Mouse (Mus musculus) midbrain, embryonic 11.5 days (tissue): ENCODE measurements at regions not wholly inside any gene's neighbourhood (a gene's known extent, or its start where the extent isn't known, plus 50 kb on each side); places are given as distances from the start of the nearest gene placed in this dataset.
"Not testable (repeated sequence)": the region's sequence is repeated elsewhere in the genome, so short reads cannot be mapped to it uniquely, and the experiment has no call there.

Experiments used
- ATAC-seq: fragments of 200-750 bp; cut with Nextera tagmentation; 2 replicates; pipeline ENCODE4 v1.8.0; 2017; ENCODE audit warnings: moderate TSS enrichment, moderate library complexity; ENCODE audit not compliant: low FRiP score
- DNase-seq: peaks from one replicate; pipeline ENCODE4 v3.0.0; 2015; ENCODE audit warnings: low spot score; ENCODE audit errors: missing footprints
- H3K27ac ChIP-seq: fragments of 300-500 bp; sonication (generic); 2 replicates; pipeline ENCODE4 v1.5.1; 2014; ENCODE audit warnings: low read depth, low read length
- H3K27me3 ChIP-seq: fragments of 300-500 bp; sonication (generic); 2 replicates; pipeline ENCODE4 v1.6.1; 2014; ENCODE audit warnings: mild to moderate bottlenecking, low read length, moderate library complexity, mixed read lengths; ENCODE audit not compliant: control insufficient read depth, insufficient read depth
- H3K36me3 ChIP-seq: fragments of 300-500 bp; sonication (generic); 2 replicates; pipeline ENCODE4 v1.6.1; 2014; ENCODE audit warnings: mild to moderate bottlenecking, low read length, moderate library complexity, mixed read lengths; ENCODE audit not compliant: control insufficient read depth, insufficient read depth
- H3K4me1 ChIP-seq: fragments of 300-500 bp; sonication (generic); 2 replicates; pipeline ENCODE4 v1.6.1; 2014; ENCODE audit warnings: low read length; ENCODE audit not compliant: control insufficient read depth, insufficient read depth
- H3K4me2 ChIP-seq: fragments of 300-500 bp; sonication (generic); 2 replicates; pipeline ENCODE4 v1.6.1; 2014; ENCODE audit warnings: mild to moderate bottlenecking, moderate library complexity
- H3K4me3 ChIP-seq: fragments of 300-500 bp; sonication (generic); 2 replicates; pipeline ENCODE4 v1.5.1; 2014; ENCODE audit warnings: low read depth, low read length
- H3K9ac ChIP-seq: fragments of 300-500 bp; sonication (generic); 2 replicates; pipeline ENCODE4 v1.6.1; 2014; ENCODE audit warnings: low read length
- H3K9me3 ChIP-seq: fragments of 300-500 bp; sonication (generic); 2 replicates; pipeline ENCODE4 v1.6.1; 2016; ENCODE audit warnings: low read length; ENCODE audit not compliant: control insufficient read depth
- WGBS: fragments of 180-500 bp; shearing (Covaris S2); extraction: QIAGEN DNeasy Blood & Tissue Kit; methylation state at CpG from one replicate; pipeline ENCODE4 v1.1.7; 2014; 5-methylcytosine and 5-hydroxymethylcytosine counted together

GRCm38 (mm10) chr6:70103174-70103573 lies 688.9 kb downstream of the Rpia start:
- H3K27me3 ChIP-seq, ATAC-seq, DNase-seq, H3K36me3 ChIP-seq, H3K4me2 ChIP-seq, H3K27ac ChIP-seq, H3K4me3 ChIP-seq, H3K9ac ChIP-seq, H3K9me3 ChIP-seq, H3K4me1 ChIP-seq: not testable (repeated sequence)
- WGBS = 80% methylated on average over 1 of the region's 1 CpGs

- Histone ChIP-seq H3K4me3 (no peak overlapping the region), H3K4me2 (no peak overlapping the region), H3K9me3 (no peaks in the 10 kb centered on the region), H3K9ac (no peak overlapping the region), H3K27ac (no peak overlapping the region), H3K27me3 (no peaks in the 10 kb centered on the region), H3K4me1 (no peaks in the 10 kb centered on the region), H3K36me3 (no peaks in the 10 kb centered on the region)
- 89% methylated on average over 19 of the region's 19 CpGs for WGBS
- no peak for DNase-seq
- no peak for ATAC-seq
Measured at GRCm38 (mm10) chr6:70088041-70088440, 704.0 kb downstream of the Rpia start.

DNA sequence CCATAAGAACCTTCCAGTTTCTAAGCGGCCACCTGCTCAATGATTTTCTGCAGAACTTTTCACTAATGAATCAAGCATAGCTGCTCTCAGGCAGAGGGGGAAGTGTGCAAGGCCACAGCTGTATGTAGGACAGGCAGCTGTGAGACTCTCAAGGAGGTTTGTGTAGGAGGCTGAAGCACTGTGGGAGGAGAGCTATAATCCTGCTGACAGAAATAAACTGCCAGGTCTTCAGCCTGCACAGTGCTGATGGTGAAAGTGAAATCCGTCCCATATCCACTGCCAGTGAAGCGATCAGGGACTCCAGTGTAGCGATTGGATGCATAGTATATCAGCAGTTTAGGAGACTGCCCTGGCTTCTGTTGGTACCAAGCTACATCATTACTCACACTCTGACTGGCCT lies 718.2 kb downstream of the Rpia start:
- no peak for ATAC-seq
- H3K4me3 ChIP-seq = no peak overlapping the region
- no peak overlapping the region for H3K4me2 ChIP-seq
- H3K27me3 ChIP-seq = no peaks in the 10 kb centered on the region
- no peak overlapping the region for H3K27ac ChIP-seq
- no peak for DNase-seq
- no peak overlapping the region for H3K9ac ChIP-seq
- 87% methylated on average over 4 of the region's 4 CpGs for WGBS
- H3K36me3 ChIP-seq = no peaks in the 10 kb centered on the region
- H3K9me3 ChIP-seq = no peaks in the 10 kb centered on the region
- no peaks in the 10 kb centered on the region for H3K4me1 ChIP-seq

GRCm38 (mm10) chr6:70072007-70072406 lies 720.0 kb downstream of the Rpia start:
- H3K27me3 ChIP-seq = no peaks in the 10 kb centered on the region
- WGBS = 74% methylated on average over 3 of the region's 3 CpGs
- peak; percentile 57 for DNase-seq
- H3K9me3 ChIP-seq = no peaks in the 10 kb centered on the region
- H3K4me2 ChIP-seq = no peak overlapping the region
- ATAC-seq = no peak
- no peaks in the 10 kb centered on the region for H3K4me1 ChIP-seq
- H3K36me3 ChIP-seq = no peaks in the 10 kb centered on the region
- H3K27ac ChIP-seq = no peak overlapping the region
- H3K9ac ChIP-seq = no peak overlapping the region
- no peak overlapping the region for H3K4me3 ChIP-seq

DNA sequence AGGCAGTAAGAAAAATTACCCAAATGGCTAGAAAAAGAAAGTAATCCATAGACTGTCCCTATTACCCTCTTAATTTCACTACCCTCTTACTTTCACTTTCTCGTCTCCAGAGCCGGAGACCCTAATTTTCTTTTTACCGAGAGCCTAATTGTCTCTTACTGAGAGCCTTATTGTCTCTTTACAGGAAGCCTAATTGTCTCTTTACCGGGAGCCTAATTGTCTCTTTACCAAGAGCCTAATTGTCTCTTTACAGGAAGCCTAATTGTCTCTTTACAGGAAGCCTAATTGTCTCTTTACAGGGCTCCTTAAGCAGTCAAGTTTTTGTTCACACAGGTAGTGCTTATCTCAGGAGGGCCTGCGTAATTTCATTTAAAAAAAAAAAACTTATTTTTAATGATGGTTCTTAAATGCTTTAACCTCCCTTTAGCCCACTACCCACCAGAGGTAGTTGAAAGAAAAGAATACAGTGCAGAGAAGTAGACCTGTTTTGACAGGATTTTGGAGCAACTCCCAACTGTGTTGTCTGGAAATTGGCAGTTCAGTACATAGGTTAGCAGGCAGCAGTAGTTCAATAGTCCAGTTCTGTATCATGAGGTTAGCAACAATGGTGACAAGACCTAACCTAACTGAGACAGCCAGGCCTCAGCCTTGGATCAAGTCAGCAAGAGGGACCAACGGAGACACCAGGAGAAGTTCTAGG lies 724.2 kb downstream of the Rpia start:
- ATAC-seq (no peak), DNase-seq (no peak)
- 80% methylated on average over 6 of the region's 6 CpGs for WGBS

DNA sequence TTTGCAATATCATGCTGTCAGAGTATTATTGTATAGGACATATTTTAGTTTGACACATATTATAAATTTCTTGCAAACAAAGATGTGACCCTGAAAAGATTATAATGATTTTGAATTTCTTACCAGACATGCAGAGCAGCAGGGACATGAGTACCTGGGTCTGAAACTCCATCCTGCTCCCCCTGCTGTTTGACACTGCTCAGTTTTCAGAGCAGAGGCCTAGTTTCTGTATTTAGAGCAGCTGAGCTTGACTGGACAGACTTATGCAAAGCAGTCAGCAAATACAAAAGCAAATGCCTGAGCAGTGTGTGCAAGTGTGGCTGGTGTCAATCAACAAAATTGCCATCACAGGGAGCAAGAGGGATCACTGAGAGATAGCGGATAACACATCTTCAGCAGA lies 733.0 kb downstream of the Rpia start:
- WGBS = 74% methylated on average over 1 of the region's 1 CpGs
- Histone ChIP-seq H3K27ac (no peak overlapping the region), H3K4me1 (no peaks in the 10 kb centered on the region), H3K27me3 (no peaks in the 10 kb centered on the region), H3K9me3 (no peaks in the 10 kb centered on the region), H3K9ac (no peak overlapping the region), H3K4me3 (no peak overlapping the region), H3K4me2 (no peak overlapping the region), H3K36me3 (no peaks in the 10 kb centered on the region)
- ATAC-seq = no peak
- no peak for DNase-seq

More for the DNA sequence above, 724.2 kb downstream of the Rpia start:
- H3K4me3 ChIP-seq = no peak overlapping the region
- H3K36me3 ChIP-seq = no peaks in the 10 kb centered on the region
- no peak overlapping the region for H3K27ac ChIP-seq
- no peaks in the 10 kb centered on the region; the same call in 1 of the 2 replicates for H3K9me3 ChIP-seq
- H3K4me1 ChIP-seq = no peaks in the 10 kb centered on the region
- no peak overlapping the region for H3K4me2 ChIP-seq
- H3K9ac ChIP-seq = no peak overlapping the region
- no peaks in the 10 kb centered on the region for H3K27me3 ChIP-seq

- Histone ChIP-seq H3K36me3 (no peaks in the 10 kb centered on the region), H3K27me3 (no peaks in the 10 kb centered on the region), H3K9me3 (no peaks in the 10 kb centered on the region), H3K9ac (no peak overlapping the region), H3K27ac (no peak overlapping the region), H3K4me2 (no peak overlapping the region), H3K4me1 (no peaks in the 10 kb centered on the region), H3K4me3 (no peak overlapping the region)
- DNase-seq (no peak), ATAC-seq (no peak)
- 93% methylated on average over 3 of the region's 3 CpGs for WGBS
Measured at GRCm38 (mm10) chr6:70058374-70058773, 733.7 kb downstream of the Rpia start.

- H3K36me3 ChIP-seq = no peaks in the 10 kb centered on the region
- ATAC-seq = no peak
- H3K4me2 ChIP-seq = no peak overlapping the region
- H3K4me1 ChIP-seq = no peaks in the 10 kb centered on the region
- WGBS = 69% methylated on average over 2 of the region's 2 CpGs
- no peaks in the 10 kb centered on the region for H3K27me3 ChIP-seq
- DNase-seq = no peak
- H3K4me3 ChIP-seq = no peak overlapping the region
- H3K9ac ChIP-seq = no peak overlapping the region
- no peak overlapping the region for H3K27ac ChIP-seq
- H3K9me3 ChIP-seq = no peaks in the 10 kb centered on the region
Measured at GRCm38 (mm10) chr6:70040894-70041293, 751.1 kb downstream of the Rpia start.

- no peaks in the 10 kb centered on the region for H3K36me3 ChIP-seq
- no peak for DNase-seq
- no peaks in the 10 kb centered on the region for H3K27me3 ChIP-seq
- H3K4me1 ChIP-seq = no peaks in the 10 kb centered on the region
- H3K9ac ChIP-seq = no peak overlapping the region
- no peaks in the 10 kb centered on the region for H3K9me3 ChIP-seq
- H3K27ac ChIP-seq = no peak overlapping the region
- no peak for ATAC-seq
- H3K4me2 ChIP-seq = no peak overlapping the region
- 77% methylated on average over 1 of the region's 1 CpGs for WGBS
- no peak overlapping the region for H3K4me3 ChIP-seq
Measured at GRCm38 (mm10) chr6:70033674-70034073, 758.4 kb downstream of the Rpia start.
